In the genomic region with DNA sequence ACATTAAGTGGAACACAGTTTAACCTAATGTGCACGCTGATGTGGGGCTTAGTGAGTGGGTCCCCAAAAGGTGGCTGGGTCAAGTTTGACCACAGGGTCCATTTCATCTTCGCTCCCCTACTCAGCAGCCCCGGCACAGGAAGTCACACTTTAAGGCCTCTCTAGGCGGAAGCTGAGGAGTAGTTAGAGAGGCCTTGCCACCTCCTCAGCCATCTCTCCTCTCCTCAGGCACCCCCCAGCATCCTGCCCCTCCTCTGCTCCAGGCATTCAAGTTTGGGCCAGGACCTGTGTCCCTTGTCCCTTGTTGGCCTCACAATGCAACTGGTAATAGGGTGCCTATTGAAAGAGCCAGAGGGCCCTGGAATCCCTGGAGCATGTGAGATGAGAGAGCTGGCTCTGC, we compare ENCODE assay signal across 11 mouse cellular contexts. TPM values are rescaled to one million over a fixed set of nuclear protein-coding genes. Genes with fewer than 3 reads are reported as not detected.
A peak's percentile ranks its signal among the peaks of the same experiment; 100 is the strongest.
DNase-seq lines count a peak whose midpoint lies in the region; ATAC-seq and TF ChIP-seq lines count a peak whose summit lies in the region.
"Had no signal": no experiment of that assay in that cellular context is flagged by ENCODE, and none has a peak within 500 bp of the region (broad histone marks: within the 10 kb centered on the region; RNA-seq: fewer than 3 reads in every experiment).

No protein-coding gene starts in this region.

- no peak for DNase-seq in kidney, postnatal 36 days
- no peak for DNase-seq in heart, postnatal 0 days (ENCODE audit: low spot score)
- DNase-seq in natural killer cell, adult 2 months (ENCODE audit: low spot score in 2 of 2): peak; percentile 51 to 66
- DNase-seq in layer of hippocampus, postnatal 14 days (ENCODE audit: low spot score in 2 of 2): no peak
- no peak for DNase-seq in midbrain, postnatal 0 days (ENCODE audit: low spot score)
- DNase-seq in spleen, postnatal 10 days (ENCODE audit: low spot score in 2 of 2): no peak

- 64% methylated on average over 4 of the region's 4 CpGs for WGBS in kidney, embryonic 15.5 days
- 58% methylated on average over 4 of the region's 4 CpGs for WGBS in heart, postnatal 0 days
- WGBS in midbrain, postnatal 0 days: 88% methylated on average over 4 of the region's 4 CpGs

- H3K4me1 ChIP-seq in kidney, embryonic 15.5 days: peaks cover 82% of the 10 kb centered on the region
- H3K4me1 ChIP-seq in heart, postnatal 0 days (ENCODE audit: control insufficient read depth, insufficient read depth): peaks cover 34% of the 10 kb centered on the region
- peaks cover 6% of the 10 kb centered on the region; the same call in 1 of the 2 replicates for H3K4me1 ChIP-seq in midbrain, postnatal 0 days (ENCODE audit: insufficient read depth, low read length)

- peak overlapping the region; percentile 44 for H3K4me2 ChIP-seq in kidney, embryonic 15.5 days
- H3K4me2 ChIP-seq in heart, postnatal 0 days (ENCODE audit: low read depth, low read length): peak overlapping the region; percentile 68
- H3K4me2 ChIP-seq in midbrain, postnatal 0 days (ENCODE audit: low read depth, low read length, poor library complexity, severe bottlenecking): no peak overlapping the region

- TF ChIP-seq CTCF in heart, postnatal 0 days (IDR thresholded peaks at IDR 0.05; ENCODE audit: low read depth): no peak
- TF ChIP-seq CTCF in midbrain, postnatal 0 days (IDR thresholded peaks at IDR 0.05): no peak

- H3K27me3 ChIP-seq in kidney, embryonic 15.5 days: no peaks in the 10 kb centered on the region
- no peaks in the 10 kb centered on the region for H3K27me3 ChIP-seq in heart, postnatal 0 days (ENCODE audit: control insufficient read depth, insufficient read depth, low read length)
- H3K27me3 ChIP-seq in midbrain, postnatal 0 days (ENCODE audit: insufficient read depth, low read length): peaks cover 7% of the 10 kb centered on the region; the same call in 1 of the 2 replicates

- TF ChIP-seq EP300 in heart, postnatal 0 days (IDR thresholded peaks at IDR 0.05; ENCODE audit: low read depth): no peak

- peaks cover 18% of the 10 kb centered on the region for H3K36me3 ChIP-seq in kidney, embryonic 15.5 days
- peaks cover 18% of the 10 kb centered on the region for H3K36me3 ChIP-seq in heart, postnatal 0 days (replicated peaks; ENCODE audit: control insufficient read depth, insufficient read depth, low read length)
- no peaks in the 10 kb centered on the region for H3K36me3 ChIP-seq in midbrain, postnatal 0 days (ENCODE audit: insufficient read depth, low read length)
- H3K36me3 ChIP-seq: hindbrain, embryonic 13.5 days; neural tube, embryonic 13.5 days had no signal

- H3K9me3 ChIP-seq in kidney, embryonic 15.5 days (replicated peaks): no peaks in the 10 kb centered on the region
- no peaks in the 10 kb centered on the region for H3K9me3 ChIP-seq in heart, postnatal 0 days (replicated peaks; ENCODE audit: control insufficient read depth, low read length)
- no peaks in the 10 kb centered on the region for H3K9me3 ChIP-seq in midbrain, postnatal 0 days (ENCODE audit: low read length)
- H3K9me3 ChIP-seq: hindbrain, embryonic 13.5 days; neural tube, embryonic 13.5 days had no signal

- H3K9ac ChIP-seq in kidney, embryonic 15.5 days: peak overlapping the region; percentile 32; the same call in 1 of the 2 replicates
- no peak overlapping the region for H3K9ac ChIP-seq in heart, postnatal 0 days (replicated peaks; ENCODE audit: low read depth, low read length)
- no peak overlapping the region for H3K9ac ChIP-seq in midbrain, postnatal 0 days (replicated peaks; ENCODE audit: low read length, poor library complexity, severe bottlenecking)
- H3K9ac ChIP-seq: neural tube, embryonic 13.5 days had no signal

- peak overlapping the region; percentile 70 for H3K27ac ChIP-seq in kidney, embryonic 15.5 days
- peak overlapping the region; percentile 84 for H3K27ac ChIP-seq in heart, postnatal 0 days (ENCODE audit: low read depth)
- no peak overlapping the region for H3K27ac ChIP-seq in midbrain, postnatal 0 days (ENCODE audit: low read depth, low read length)
- H3K27ac ChIP-seq: hindbrain, embryonic 13.5 days had no signal

- peak overlapping the region; percentile 4; the same call in 1 of the 2 replicates for H3K4me3 ChIP-seq in kidney, embryonic 15.5 days (replicated peaks)
- H3K4me3 ChIP-seq in heart, postnatal 0 days (ENCODE audit: low read depth, low read length): no peak overlapping the region
- no peak overlapping the region for H3K4me3 ChIP-seq in midbrain, postnatal 0 days (ENCODE audit: low read depth, low read length)
- H3K4me3 ChIP-seq: hindbrain, embryonic 13.5 days; neural tube, embryonic 13.5 days had no signal

- ATAC-seq in kidney, embryonic 15.5 days (replicated peaks; ENCODE audit: low FRiP score): no peak
- ATAC-seq in activated CD4-positive, CD25-positive, alpha-beta regulatory T cell, adult 4 months: peak; percentile 72
- ATAC-seq in heart, postnatal 0 days (ENCODE audit: insufficient read depth, low read depth): no peak
- ATAC-seq in midbrain, postnatal 0 days (ENCODE audit: low FRiP score): no peak

RNA-seq across cellular contexts. Expression of a gene that starts 4.5 kb away (rescaled TPM):
- 73.2 and 83.3 TPM in 2 replicates for polyA plus RNA-seq in kidney, embryonic 15.5 days (2015; fragmentation: Nextera tagmentation; extraction: Ambion mirVana)
- 10 to 100 TPM; 20.2 to 25.5 TPM for polyA plus RNA-seq in activated CD4-positive, CD25-positive, alpha-beta regulatory T cell, adult 4 months (2017; shearing (Covaris generic))
- 37.1 and 52.8 TPM in 2 replicates for total RNA-seq in heart, postnatal 0 days (2014; rRNA removed; ENCODE audit: low replicate concordance)
- polyA plus RNA-seq in heart, postnatal 0 days (2015; fragmentation: Nextera tagmentation; extraction: Ambion mirVana): 39.8 and 40.1 TPM in 2 replicates
- 10 to 100 TPM; 12.8 to 15.2 TPM for total RNA-seq in layer of hippocampus, postnatal 14 days (2021)
- 9.2 and 15.9 TPM in 2 replicates for total RNA-seq in midbrain, postnatal 0 days (2014; rRNA removed)
- 10.4 and 12.9 TPM in 2 replicates for polyA plus RNA-seq in midbrain, postnatal 0 days (2015; fragmentation: Nextera tagmentation; extraction: Ambion mirVana)

RNA-seq across cellular contexts. Expression of a gene that starts 26.9 kb away (rescaled TPM):
- polyA plus RNA-seq in kidney, embryonic 15.5 days (2015; fragmentation: Nextera tagmentation; extraction: Ambion mirVana): 4.7 and 4.9 TPM in 2 replicates
- polyA plus RNA-seq in activated CD4-positive, CD25-positive, alpha-beta regulatory T cell, adult 4 months (2017; shearing (Covaris generic)): not detected
- not detected in 2 replicates for total RNA-seq in heart, postnatal 0 days (2014; rRNA removed; ENCODE audit: low replicate concordance)
- 0.05 and 0.10 TPM in 2 replicates for polyA plus RNA-seq in heart, postnatal 0 days (2015; fragmentation: Nextera tagmentation; extraction: Ambion mirVana)
- not detected for total RNA-seq in layer of hippocampus, postnatal 14 days (2021)
- 0.22 and 0.24 TPM in 2 replicates for total RNA-seq in midbrain, postnatal 0 days (2014; rRNA removed)
- 0.35 and 0.54 TPM in 2 replicates for polyA plus RNA-seq in midbrain, postnatal 0 days (2015; fragmentation: Nextera tagmentation; extraction: Ambion mirVana)
- total RNA-seq: MEL had no signal
- polyA plus RNA-seq: neural tube, embryonic 13.5 days had no signal

RNA-seq across cellular contexts. Expression of a gene that starts 33.2 kb away (rescaled TPM):
- polyA plus RNA-seq in kidney, embryonic 15.5 days (2015; fragmentation: Nextera tagmentation; extraction: Ambion mirVana): 4.4 and 4.8 TPM in 2 replicates
- polyA plus RNA-seq in activated CD4-positive, CD25-positive, alpha-beta regulatory T cell, adult 4 months (2017; shearing (Covaris generic)): not detected
- 0.46 and 1.3 TPM in 2 replicates for total RNA-seq in heart, postnatal 0 days (2014; rRNA removed; ENCODE audit: low replicate concordance)
- 0.37 and 0.46 TPM in 2 replicates for polyA plus RNA-seq in heart, postnatal 0 days (2015; fragmentation: Nextera tagmentation; extraction: Ambion mirVana)
- 1 to 10 TPM; 2.8 to 4.1 TPM for total RNA-seq in layer of hippocampus, postnatal 14 days (2021)
- total RNA-seq in midbrain, postnatal 0 days (2014; rRNA removed): 1.5 and 1.8 TPM in 2 replicates
- 1.8 TPM in 2 replicates for polyA plus RNA-seq in midbrain, postnatal 0 days (2015; fragmentation: Nextera tagmentation; extraction: Ambion mirVana)
- total RNA-seq: MEL had no signal

RNA-seq across cellular contexts. Expression of a gene that starts 40.0 kb away (rescaled TPM):
- 58.7 and 62.6 TPM in 2 replicates for polyA plus RNA-seq in kidney, embryonic 15.5 days (2015; fragmentation: Nextera tagmentation; extraction: Ambion mirVana)
- not detected for polyA plus RNA-seq in activated CD4-positive, CD25-positive, alpha-beta regulatory T cell, adult 4 months (2017; shearing (Covaris generic))
- 76.7 and 93.9 TPM in 2 replicates for total RNA-seq in heart, postnatal 0 days (2014; rRNA removed; ENCODE audit: low replicate concordance)
- 37.7 and 38.3 TPM in 2 replicates for polyA plus RNA-seq in heart, postnatal 0 days (2015; fragmentation: Nextera tagmentation; extraction: Ambion mirVana)
- 10 to 100 TPM in 1 of 2 experiments, 1 to 10 TPM in 1; 9.8 to 13.3 TPM for total RNA-seq in layer of hippocampus, postnatal 14 days (2021)
- total RNA-seq in midbrain, postnatal 0 days (2014; rRNA removed): 24.4 TPM in 2 replicates
- polyA plus RNA-seq in midbrain, postnatal 0 days (2015; fragmentation: Nextera tagmentation; extraction: Ambion mirVana): 14.5 and 15.7 TPM in 2 replicates

Comparison
In these comparisons a context has a peak if more than half of its experiments do, and no peak if none do; other contexts are left out.
1. DNase-seq: peak in natural killer cell, adult 2 months (2 of 2); none in kidney, postnatal 36 days (0 of 2), heart, postnatal 0 days (single experiment), layer of hippocampus, postnatal 14 days (0 of 2), midbrain, postnatal 0 days (single experiment) and spleen, postnatal 10 days (0 of 2).